Mouse (Mus musculus) cerebellum, adult 18-20 months (tissue): ENCODE measurements around the gene Slco3a1.
A peak's percentile ranks its signal among the peaks of the same experiment; 100 is the strongest.

Source experiments
- DNase-seq, 2 experiments: peaks; one replicate each; pipeline ENCODE4 v3.0.0; 2021

Gene Slco3a1

GRCm38 (mm10) chr7:74527689-74528088, 26.9 kb downstream of the Slco3a1 start:
- no peak for DNase-seq

- no peak for DNase-seq
These were observed 28.6 kb downstream of the Slco3a1 start for GRCm38 (mm10) chr7:74526030-74526429.

GRCm38 (mm10) chr7:74525586-74525985, 29.0 kb downstream of the Slco3a1 start:
- peak; percentile 59 to 75 for DNase-seq

- DNase-seq = no peak
These were observed 30.2 kb downstream of the Slco3a1 start for GRCm38 (mm10) chr7:74524188-74524971.

- no peak for DNase-seq
These were observed 31.5 kb downstream of the Slco3a1 start for GRCm38 (mm10) chr7:74523086-74523485.

GRCm38 (mm10) chr7:74522260-74522659, 32.3 kb downstream of the Slco3a1 start:
- DNase-seq = peak in 1 of 2 experiments; percentile 45

GRCm38 (mm10) chr7:74519386-74519785, 35.2 kb downstream of the Slco3a1 start:
- DNase-seq = no peak

GRCm38 (mm10) chr7:74518776-74519175, 35.8 kb downstream of the Slco3a1 start:
- DNase-seq = no peak

- DNase-seq = peak in 1 of 2 experiments; percentile 53
These were observed 36.3 kb downstream of the Slco3a1 start for GRCm38 (mm10) chr7:74518255-74518654.

- DNase-seq = no peak
These were observed 43.9 kb downstream of the Slco3a1 start for GRCm38 (mm10) chr7:74510676-74511075.

GRCm38 (mm10) chr7:74508205-74508604, 46.4 kb downstream of the Slco3a1 start:
- no peak for DNase-seq

GRCm38 (mm10) chr7:74506856-74507255, 47.7 kb downstream of the Slco3a1 start:
- peak in 1 of 2 experiments; percentile 44 for DNase-seq

GRCm38 (mm10) chr7:74505635-74506034, 48.9 kb downstream of the Slco3a1 start:
- DNase-seq = peak; percentile 55 to 61

GRCm38 (mm10) chr7:74501187-74501586, 53.4 kb downstream of the Slco3a1 start:
- no peak for DNase-seq

- peak in 1 of 2 experiments; percentile 35 for DNase-seq
These were observed 55.1 kb downstream of the Slco3a1 start for GRCm38 (mm10) chr7:74499470-74499869.

GRCm38 (mm10) chr7:74498266-74498980, 56.2 kb downstream of the Slco3a1 start:
- DNase-seq = no peak

- no peak for DNase-seq
These were observed 57.4 kb downstream of the Slco3a1 start for GRCm38 (mm10) chr7:74497203-74497602.

- DNase-seq = no peak
These were observed 59.1 kb downstream of the Slco3a1 start for GRCm38 (mm10) chr7:74495451-74495850.

GRCm38 (mm10) chr7:74493775-74494174, 60.8 kb downstream of the Slco3a1 start:
- DNase-seq = no peak

- DNase-seq = peak in 1 of 2 experiments; percentile 18
These were observed 62.8 kb downstream of the Slco3a1 start for GRCm38 (mm10) chr7:74491683-74492355.

GRCm38 (mm10) chr7:74488141-74488540, 66.4 kb downstream of the Slco3a1 start:
- DNase-seq = no peak

- DNase-seq = peak; percentile 44 to 61
These were observed 66.9 kb downstream of the Slco3a1 start for GRCm38 (mm10) chr7:74487727-74488126.

GRCm38 (mm10) chr7:74486083-74486482, 68.5 kb downstream of the Slco3a1 start:
- DNase-seq = no peak
